In genomic region chr17:34653746-34654285, GRCm38 (mm10) we compare ENCODE assay signal across 9 mouse cellular contexts. TPM values are rescaled to one million over a fixed set of nuclear protein-coding genes. Genes with fewer than 3 reads are reported as not detected.
DNase-seq lines count a peak whose midpoint lies in the region; ATAC-seq and TF ChIP-seq lines count a peak whose summit lies in the region.
"Had no signal": no experiment of that assay in that cellular context is flagged by ENCODE, and none has a peak within 500 bp of the region (broad histone marks: within the 10 kb centered on the region; RNA-seq: fewer than 3 reads in every experiment).

No protein-coding gene starts in this region.

- ATAC-seq in neural tube, embryonic 15.5 days (ENCODE audit: low FRiP score), result no peak

- peaks cover 3% of the 10 kb centered on the region; the same call in 1 of the 2 replicates for H3K27me3 ChIP-seq in neural tube, embryonic 15.5 days (replicated peaks)

- intact Hi-C loops in gastrocnemius, adult 2 months (cut with DNase I), result loop anchor here (1.0 kb wide), 1 partner anchor 59 kb away; no protein-coding TSS in a partner anchor
- intact Hi-C loops in heart, postnatal 36 days (cut with DNase I), result loop anchor here (1.0 to 5.0 kb wide), 2 partner anchors 59 to 158 kb away; no protein-coding TSS in a partner anchor

- peak; percentile 86 for TF ChIP-seq CTCF in gastrocnemius, adult 2 months (IDR thresholded peaks at IDR 0.05)

- no peak overlapping the region for H3K4me3 ChIP-seq in gastrocnemius, adult 2 months
- H3K4me3 ChIP-seq in neural tube, embryonic 15.5 days (replicated peaks), result no peak overlapping the region
- H3K4me3 ChIP-seq: neural tube, embryonic 13.5 days had no signal

- H3K9me3 ChIP-seq in neural tube, embryonic 15.5 days (replicated peaks), result no peaks in the 10 kb centered on the region
- H3K9me3 ChIP-seq: neural tube, embryonic 13.5 days had no signal

- 68% methylated on average over 9 of the region's 9 CpGs for WGBS in neural tube, embryonic 15.5 days

- H3K36me3 ChIP-seq in neural tube, embryonic 15.5 days, result peaks cover 63% of the 10 kb centered on the region

- H3K4me2 ChIP-seq in neural tube, embryonic 15.5 days, result no peak overlapping the region
- H3K4me2 ChIP-seq: neural tube, embryonic 13.5 days had no signal

- DNase-seq in gastrocnemius, adult 2 months, result peak; percentile 68
- DNase-seq in gastrocnemius, postnatal 25 days, result no peak
- peak; percentile 54 for DNase-seq in neural tube, embryonic 10.5 days (ENCODE audit: extremely low spot score, low spot score)
- DNase-seq in brain, adult 2 months (ENCODE audit: low read depth, low spot score), result peak; percentile 74
- peak; percentile 74 to 79 for DNase-seq in heart, postnatal 36 days
- DNase-seq in naive thymus-derived CD4-positive, alpha-beta T cell, adult 2 months (ENCODE audit: low read depth), result peak; percentile 72
- DNase-seq in ovary, adult 18-20 months (ENCODE audit: low spot score), result no peak

- peak overlapping the region; percentile 86 for H3K27ac ChIP-seq in gastrocnemius, adult 2 months
- H3K27ac ChIP-seq in neural tube, embryonic 15.5 days (replicated peaks), result no peak overlapping the region
- H3K27ac ChIP-seq: neural tube, embryonic 13.5 days had no signal

- H3K4me1 ChIP-seq in neural tube, embryonic 15.5 days, result peaks cover 15% of the 10 kb centered on the region

- no peak overlapping the region for H3K9ac ChIP-seq in neural tube, embryonic 15.5 days (replicated peaks)
- H3K9ac ChIP-seq: neural tube, embryonic 13.5 days had no signal

RNA-seq across cellular contexts. Expression of gene Atf6b, which starts 6.9 kb away (rescaled TPM):
- 1 to 10 TPM; 7.1 to 9.1 TPM for total RNA-seq in gastrocnemius, adult 2 months (2021)
- 1 to 10 TPM; 7.1 to 7.2 TPM for total RNA-seq in gastrocnemius, postnatal 25 days (2021)
- 109 and 112 TPM in 2 replicates for polyA plus RNA-seq in neural tube, embryonic 15.5 days (2015; fragmentation: Nextera tagmentation; extraction: Ambion mirVana)
- total RNA-seq in heart, postnatal 36 days (2021), result 10 to 100 TPM; 15.3 to 16.1 TPM

RNA-seq across cellular contexts. Expression of gene Fkbpl, which starts 9.3 kb away (rescaled TPM):
- total RNA-seq in gastrocnemius, adult 2 months (2021), result 1 to 10 TPM; 4.5 to 9.3 TPM
- 1 to 10 TPM; 5.9 to 7.0 TPM for total RNA-seq in gastrocnemius, postnatal 25 days (2021)
- 14.9 and 15.8 TPM in 2 replicates for polyA plus RNA-seq in neural tube, embryonic 15.5 days (2015; fragmentation: Nextera tagmentation; extraction: Ambion mirVana)
- total RNA-seq in heart, postnatal 36 days (2021), result 1 to 10 TPM; 6.9 to 9.9 TPM

RNA-seq across cellular contexts. Expression of gene Tnxb, which starts 16.5 kb away (rescaled TPM):
- total RNA-seq in gastrocnemius, adult 2 months (2021), result 10 to 100 TPM; 30.7 to 41.6 TPM
- 10 to 100 TPM; 38.3 to 50.5 TPM for total RNA-seq in gastrocnemius, postnatal 25 days (2021)
- 0.50 and 0.64 TPM in 2 replicates for polyA plus RNA-seq in neural tube, embryonic 15.5 days (2015; fragmentation: Nextera tagmentation; extraction: Ambion mirVana)
- total RNA-seq in heart, postnatal 36 days (2021), result 10 to 100 TPM; 35.6 to 39.7 TPM

RNA-seq across cellular contexts. Expression of gene Prrt1, which starts 24.5 kb away (rescaled TPM):
- under 1 TPM; 0.28 to 0.36 TPM for total RNA-seq in gastrocnemius, adult 2 months (2021)
- 1 to 10 TPM in 1 of 2 experiments, under 1 TPM in 1; 0.35 to 1.5 TPM for total RNA-seq in gastrocnemius, postnatal 25 days (2021)
- polyA plus RNA-seq in neural tube, embryonic 15.5 days (2015; fragmentation: Nextera tagmentation; extraction: Ambion mirVana), result 6.3 and 7.3 TPM in 2 replicates
- total RNA-seq in heart, postnatal 36 days (2021), result 1 to 10 TPM; 1.4 to 1.7 TPM

RNA-seq across cellular contexts. Expression of gene Ppt2, which starts 25.5 kb away (rescaled TPM):
- total RNA-seq in gastrocnemius, adult 2 months (2021), result 10 to 100 TPM; 40.5 to 42.2 TPM
- total RNA-seq in gastrocnemius, postnatal 25 days (2021), result 10 to 100 TPM; 37.2 to 43.0 TPM
- polyA plus RNA-seq in neural tube, embryonic 15.5 days (2015; fragmentation: Nextera tagmentation; extraction: Ambion mirVana), result 20.1 and 21.3 TPM in 2 replicates
- total RNA-seq in heart, postnatal 36 days (2021), result 10 to 100 TPM; 54.4 to 55.5 TPM

Comparison
In these comparisons a context has a peak if more than half of its experiments do, and no peak if none do; other contexts are left out.
1. DNase-seq: peak in gastrocnemius, adult 2 months (single experiment), neural tube, embryonic 10.5 days (single experiment), brain, adult 2 months (single experiment), heart, postnatal 36 days (2 of 2) and naive thymus-derived CD4-positive, alpha-beta T cell, adult 2 months (single experiment); none in gastrocnemius, postnatal 25 days (single experiment) and ovary, adult 18-20 months (single experiment).